Mouse (Mus musculus): Measurements from ENCODE around the gene Fam205c. TPM values are rescaled to one million over a fixed set of nuclear protein-coding genes. Genes with fewer than 3 reads are reported as not detected.

The Fam205c gene
- polyA plus RNA-seq, 1 experiment, result not detected

DNA sequence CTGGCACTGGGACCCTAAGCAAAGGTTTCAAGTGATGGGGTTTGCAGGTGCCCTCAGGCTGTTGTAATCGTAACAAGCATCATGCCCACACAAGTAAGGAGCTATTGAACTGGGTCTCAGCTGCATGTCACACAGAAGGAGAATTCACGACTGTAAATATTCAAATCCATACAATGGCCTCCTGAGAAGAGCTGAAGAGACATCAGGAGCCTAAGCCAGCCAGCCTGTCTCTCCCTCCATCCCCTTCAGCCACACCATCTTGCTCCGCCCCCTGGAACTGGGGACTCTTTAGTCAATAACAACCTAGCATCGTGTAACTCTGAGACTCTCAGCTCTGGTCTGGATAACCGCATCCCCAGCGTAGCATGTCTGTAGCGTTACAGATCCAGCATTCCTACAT lies 17.1 kb upstream of the Fam205c start:
- 74% methylated on average over 7 of the region's 7 CpGs for WGBS
- no peak overlapping the region for H3K4me3 ChIP-seq (ENCODE audit: insufficient read depth, low read depth, low read length)
- no peak overlapping the region for H3K27ac ChIP-seq (ENCODE audit: insufficient read depth, low read depth, low read length)
- TF ChIP-seq CTCF (IDR thresholded peaks at IDR 0.05; ENCODE audit: insufficient read depth, low read depth, low read length), result no peak
- 0 out of 2 replicates have a peak, but pooled peaks cover 2% of the 10 kb centered on the region for H3K4me1 ChIP-seq (ENCODE audit: control insufficient read depth, insufficient read depth, low read length)

DNA sequence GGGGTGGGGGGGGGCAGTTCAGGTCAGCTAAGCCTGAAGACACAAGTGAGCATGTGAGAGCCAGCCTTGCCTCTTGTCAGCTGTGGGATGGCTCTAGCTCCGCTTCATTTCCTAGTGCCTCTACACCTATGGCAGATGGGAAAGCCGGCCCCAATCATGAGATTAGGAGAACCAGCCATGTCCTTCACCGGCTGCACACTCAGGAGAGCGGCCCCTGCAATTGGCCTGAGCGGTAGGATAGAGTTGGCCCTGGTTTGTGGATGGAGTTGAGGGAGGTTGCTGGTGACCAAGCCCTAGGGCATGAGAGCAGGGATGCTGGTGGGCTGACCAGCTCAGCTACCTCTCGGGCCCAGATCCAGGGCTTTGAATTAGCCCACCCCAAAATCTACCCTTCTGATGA lies 14.8 kb upstream of the Fam205c start:
- no peak for TF ChIP-seq CTCF (IDR thresholded peaks at IDR 0.05; ENCODE audit: insufficient read depth, low read depth, low read length)
- TF ChIP-seq POLR2A (IDR thresholded peaks at IDR 0.05; ENCODE audit: insufficient read depth, low read depth, low read length), result no peak
- H3K27ac ChIP-seq (ENCODE audit: insufficient read depth, low read depth, low read length), result no peak overlapping the region
- WGBS, result 97% methylated on average over 6 of the region's 6 CpGs
- no peaks in the 10 kb centered on the region for H3K4me1 ChIP-seq (ENCODE audit: control insufficient read depth, insufficient read depth, low read length)
- H3K4me3 ChIP-seq (ENCODE audit: insufficient read depth, low read depth, low read length), result no peak overlapping the region

DNA sequence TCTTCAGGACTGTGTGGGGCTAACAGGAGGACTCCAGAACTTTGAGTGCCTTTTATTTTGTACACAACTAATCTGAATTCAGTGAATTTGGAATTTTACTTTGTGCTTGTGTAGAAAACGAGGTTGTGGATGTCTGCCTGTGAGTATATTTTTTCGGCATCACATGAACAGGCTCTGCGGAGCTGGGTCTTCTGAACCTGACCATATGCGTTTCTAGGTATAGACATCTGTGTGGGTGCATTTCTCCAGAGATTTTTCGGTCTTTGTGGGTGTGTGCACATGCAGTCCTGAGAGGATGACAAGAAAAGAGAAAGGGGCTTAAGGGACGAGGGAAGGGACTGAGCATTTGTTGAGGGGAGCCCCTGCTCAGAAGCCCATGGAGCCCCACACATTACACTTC lies 12.9 kb upstream of the Fam205c start:
- TF ChIP-seq POLR2A (IDR thresholded peaks at IDR 0.05; ENCODE audit: insufficient read depth, low read depth, low read length) (no peak), CTCF (IDR thresholded peaks at IDR 0.05; ENCODE audit: insufficient read depth, low read depth, low read length) (no peak)
- Histone ChIP-seq H3K4me3 (ENCODE audit: insufficient read depth, low read depth, low read length) (no peak overlapping the region), H3K27ac (ENCODE audit: insufficient read depth, low read depth, low read length) (no peak overlapping the region), H3K4me1 (ENCODE audit: control insufficient read depth, insufficient read depth, low read length) (no peaks in the 10 kb centered on the region)
- 83% methylated on average over 6 of the region's 6 CpGs for WGBS

DNA sequence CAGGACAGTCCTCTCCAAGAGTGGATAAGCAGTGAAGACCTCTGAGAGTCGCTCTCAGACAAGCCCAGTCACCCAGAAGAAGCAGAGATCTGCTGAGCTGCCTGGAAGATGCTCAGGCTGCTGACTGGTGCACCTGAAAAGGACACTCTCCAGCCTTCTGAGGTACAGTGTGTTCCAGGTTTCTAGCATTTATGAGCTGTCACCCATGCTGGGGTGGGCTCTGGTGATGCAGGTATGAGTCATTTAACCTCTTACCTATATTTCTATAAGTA lies 6.6 kb upstream of the Fam205c start:
- 67% methylated on average over 1 of the region's 1 CpGs for WGBS
- Histone ChIP-seq H3K4me1 (ENCODE audit: control insufficient read depth, insufficient read depth, low read length) (no peaks in the 10 kb centered on the region), H3K4me3 (ENCODE audit: insufficient read depth, low read depth, low read length) (no peak overlapping the region), H3K27ac (ENCODE audit: insufficient read depth, low read depth, low read length) (no peak overlapping the region)
- TF ChIP-seq CTCF (IDR thresholded peaks at IDR 0.05; ENCODE audit: insufficient read depth, low read depth, low read length) (no peak), POLR2A (IDR thresholded peaks at IDR 0.05; ENCODE audit: insufficient read depth, low read depth, low read length) (no peak)

DNA sequence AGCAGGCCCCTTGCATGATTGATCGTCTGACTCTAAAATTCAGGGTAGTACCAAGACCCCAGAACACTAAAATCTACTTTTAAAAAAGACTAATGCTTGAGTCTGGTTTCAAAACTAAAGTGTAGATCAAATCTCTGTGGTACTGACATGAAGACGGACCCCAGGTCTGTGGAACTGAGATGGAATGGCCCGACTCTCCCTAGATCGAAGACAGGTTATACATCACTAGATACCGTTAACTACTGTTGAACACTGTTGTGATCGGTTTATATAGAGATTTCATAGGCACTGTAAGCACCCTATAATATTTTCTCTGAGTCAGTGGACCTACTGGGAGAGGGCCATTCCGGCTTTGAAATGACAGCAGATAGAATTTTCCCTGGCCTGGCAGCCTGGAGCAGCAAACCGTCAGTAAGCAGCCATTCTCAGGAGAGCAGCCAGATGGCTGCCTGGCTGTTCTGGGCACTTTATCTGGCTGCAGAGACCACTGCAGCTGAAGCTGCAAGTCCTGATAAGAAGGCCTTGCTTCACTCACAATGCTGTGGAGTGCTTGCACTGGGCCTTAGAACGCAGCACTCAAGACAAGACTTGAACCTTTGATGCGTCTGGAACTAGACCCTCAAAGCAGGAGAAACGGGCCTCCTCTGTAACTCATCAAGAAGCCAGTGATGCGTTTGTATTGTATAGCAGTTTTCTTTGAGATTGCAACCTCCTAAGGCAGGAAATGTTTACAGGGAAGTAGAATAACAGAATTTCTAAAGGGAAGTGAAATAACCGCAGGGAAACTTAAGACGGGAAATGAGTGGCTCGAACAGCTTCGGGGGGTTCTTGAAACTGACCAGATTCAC lies 6.0 kb upstream of the Fam205c start:
- Histone ChIP-seq H3K4me1 (ENCODE audit: control insufficient read depth, insufficient read depth, low read length) (no peaks in the 10 kb centered on the region), H3K27ac (ENCODE audit: insufficient read depth, low read depth, low read length) (no peak overlapping the region), H3K4me3 (ENCODE audit: insufficient read depth, low read depth, low read length) (no peak overlapping the region)
- TF ChIP-seq POLR2A (IDR thresholded peaks at IDR 0.05; ENCODE audit: insufficient read depth, low read depth, low read length) (no peak), CTCF (IDR thresholded peaks at IDR 0.05; ENCODE audit: insufficient read depth, low read depth, low read length) (no peak)
- WGBS, result 85% methylated on average over 16 of the region's 16 CpGs

DNA sequence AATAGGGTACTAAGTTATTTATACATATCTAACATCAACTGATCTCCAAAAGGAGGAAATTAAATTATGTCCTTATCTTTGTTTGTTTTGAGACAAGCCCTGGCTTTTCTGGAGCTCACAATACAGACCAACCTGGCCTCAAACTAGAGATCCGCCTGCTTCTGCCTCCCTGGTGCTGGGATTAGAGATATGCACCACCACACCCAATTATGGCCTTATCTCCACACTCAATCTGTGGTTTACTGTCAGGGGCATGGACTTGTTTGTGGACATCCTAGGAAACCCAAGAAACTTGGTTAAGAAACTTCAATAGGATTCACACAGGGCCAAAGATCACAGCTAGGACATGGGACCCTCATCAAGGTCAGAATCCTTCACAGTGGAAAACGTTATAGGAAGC lies 3.6 kb upstream of the Fam205c start:
- Histone ChIP-seq H3K27ac (ENCODE audit: insufficient read depth, low read depth, low read length) (no peak overlapping the region), H3K4me3 (ENCODE audit: insufficient read depth, low read depth, low read length) (no peak overlapping the region), H3K4me1 (ENCODE audit: control insufficient read depth, insufficient read depth, low read length) (no peaks in the 10 kb centered on the region)
- 87% methylated on average over 2 of the region's 2 CpGs for WGBS
- TF ChIP-seq POLR2A (IDR thresholded peaks at IDR 0.05; ENCODE audit: insufficient read depth, low read depth, low read length), result no peak
- TF ChIP-seq CTCF (IDR thresholded peaks at IDR 0.05; ENCODE audit: insufficient read depth, low read depth, low read length), result no peak

DNA sequence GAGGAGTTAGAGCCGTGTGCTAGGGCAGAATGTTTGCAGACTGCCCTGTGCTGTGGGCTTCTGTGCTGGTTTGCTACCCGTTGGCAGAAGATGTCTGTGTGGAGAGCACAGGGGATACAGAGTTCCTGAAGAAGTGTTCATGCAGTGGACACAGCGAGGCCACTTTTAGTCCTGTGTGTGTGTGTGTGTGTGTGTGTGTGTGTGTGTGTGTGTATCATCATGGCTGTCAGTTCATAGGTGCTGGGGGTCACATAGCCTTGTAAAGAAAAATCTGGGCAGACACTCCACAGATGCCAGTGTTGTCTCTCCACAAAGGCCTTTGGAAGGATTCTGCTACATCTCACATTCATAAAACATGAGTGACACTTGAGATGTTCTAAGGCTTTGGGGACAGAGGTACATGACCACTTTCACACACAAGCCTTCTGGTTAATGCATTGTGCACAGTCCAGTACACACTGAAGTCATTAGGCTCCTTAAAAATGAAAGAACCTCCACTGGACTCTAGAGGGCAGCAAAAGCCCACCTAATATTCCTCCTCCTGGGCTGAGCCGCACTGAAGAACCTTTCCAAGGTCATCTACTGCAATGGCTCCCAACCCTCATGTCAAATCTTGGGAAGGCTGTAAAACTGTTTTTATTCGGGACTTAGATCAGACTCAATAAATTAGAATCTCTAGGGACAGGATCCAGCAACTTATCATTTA lies 2.7 kb upstream of the Fam205c start:
- WGBS, result 33% methylated on average over 5 of the region's 5 CpGs
- Histone ChIP-seq H3K4me1 (ENCODE audit: control insufficient read depth, insufficient read depth, low read length) (no peaks in the 10 kb centered on the region), H3K27ac (ENCODE audit: insufficient read depth, low read depth, low read length) (no peak overlapping the region), H3K4me3 (ENCODE audit: insufficient read depth, low read depth, low read length) (no peak overlapping the region)
- TF ChIP-seq CTCF (IDR thresholded peaks at IDR 0.05; ENCODE audit: insufficient read depth, low read depth, low read length), result no peak
- TF ChIP-seq POLR2A (IDR thresholded peaks at IDR 0.05; ENCODE audit: insufficient read depth, low read depth, low read length), result no peak

DNA sequence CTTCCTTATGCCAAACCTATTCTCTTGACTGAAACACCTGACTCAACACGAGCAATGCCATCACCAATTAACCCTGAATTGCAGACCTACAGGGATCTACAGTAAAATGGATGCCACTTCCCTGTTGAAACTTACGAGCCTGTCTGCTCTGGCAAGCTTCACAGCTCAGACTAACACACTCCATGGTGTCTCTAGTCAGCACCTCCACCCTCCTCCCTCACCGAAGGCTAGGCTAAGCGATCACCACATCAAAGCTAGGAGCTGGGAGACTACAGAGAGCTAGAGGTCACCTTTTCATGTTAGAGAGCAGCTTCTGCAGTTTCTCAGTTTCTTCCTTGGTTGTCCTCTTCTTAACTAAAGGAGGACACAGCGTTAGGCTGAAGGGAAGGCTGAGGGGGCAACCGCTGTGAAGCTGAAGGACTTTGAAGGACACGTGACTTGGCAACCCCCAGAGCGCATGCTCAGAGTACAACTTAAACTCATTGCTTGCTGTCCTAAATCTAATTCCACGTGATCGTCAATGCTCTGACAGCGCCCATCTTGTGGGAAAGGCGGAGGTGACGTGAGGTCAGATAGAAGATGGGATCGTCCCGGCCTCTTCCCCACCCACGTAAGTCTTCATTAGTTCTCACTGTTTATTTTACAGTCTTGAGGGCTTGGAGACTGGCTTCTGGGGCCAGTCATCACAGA lies 1.1 kb downstream of the Fam205c start:
- 91% methylated on average over 16 of the region's 16 CpGs for WGBS
- TF ChIP-seq POLR2A (IDR thresholded peaks at IDR 0.05; ENCODE audit: insufficient read depth, low read depth, low read length) (no peak), CTCF (IDR thresholded peaks at IDR 0.05; ENCODE audit: insufficient read depth, low read depth, low read length) (no peak)
- no peak overlapping the region for H3K27ac ChIP-seq (ENCODE audit: insufficient read depth, low read depth, low read length)
- no peak overlapping the region for H3K4me3 ChIP-seq (ENCODE audit: insufficient read depth, low read depth, low read length)
- H3K4me1 ChIP-seq (ENCODE audit: control insufficient read depth, insufficient read depth, low read length), result no peaks in the 10 kb centered on the region

DNA sequence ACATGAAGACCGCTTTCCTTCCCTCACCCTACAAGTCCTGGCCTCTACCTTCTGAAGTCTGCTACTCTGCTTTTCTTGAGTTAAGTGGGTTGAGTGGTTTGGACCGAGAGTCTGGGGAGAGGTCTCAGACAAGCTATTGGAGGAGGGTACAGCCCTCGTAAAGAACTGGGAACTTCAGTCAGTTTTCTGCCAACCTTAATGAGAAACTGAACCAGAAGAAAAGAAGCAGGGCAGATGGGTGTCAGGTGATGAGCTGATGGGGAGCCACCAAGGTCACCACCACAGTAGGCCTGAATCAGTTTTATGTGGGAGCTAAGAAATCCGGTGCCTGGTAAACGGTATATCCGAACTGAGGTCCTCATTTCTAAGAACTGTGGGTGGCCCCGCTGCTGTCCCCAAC lies 1.9 kb downstream of the Fam205c start:
- WGBS, result 93% methylated on average over 7 of the region's 7 CpGs
- no peak overlapping the region for H3K4me3 ChIP-seq (ENCODE audit: insufficient read depth, low read depth, low read length)
- TF ChIP-seq POLR2A (IDR thresholded peaks at IDR 0.05; ENCODE audit: insufficient read depth, low read depth, low read length) (no peak), CTCF (IDR thresholded peaks at IDR 0.05; ENCODE audit: insufficient read depth, low read depth, low read length) (no peak)
- no peak overlapping the region for H3K27ac ChIP-seq (ENCODE audit: insufficient read depth, low read depth, low read length)
- no peaks in the 10 kb centered on the region for H3K4me1 ChIP-seq (ENCODE audit: control insufficient read depth, insufficient read depth, low read length)
